Mouse (Mus musculus): ENCODE data around the gene Gzf1. TPM values are rescaled to one million over a fixed set of nuclear protein-coding genes. Genes with fewer than 3 reads are reported as not detected.

The Gzf1 gene
- polyA plus RNA-seq, 1 experiment from 2014 or later, result 19.9 TPM

GRCm38 (mm10) chr2:148712326-148712725 is 31.5 kb downstream of the Gzf1 start:
- Histone ChIP-seq H3K27ac (no peak overlapping the region), H3K4me3 (no peak overlapping the region), H3K9me3 (replicated peaks) (no peaks in the 10 kb centered on the region), H3K36me3 (ENCODE audit: poor library complexity, severe bottlenecking) (peaks cover 31% of the 10 kb centered on the region), H3K4me1 (no peaks in the 10 kb centered on the region), H3K9ac (no peak overlapping the region), H3K4me2 (no peak overlapping the region), H3K27me3 (no peaks in the 10 kb centered on the region)
- no peak for ATAC-seq
- 89% methylated on average over 3 of the region's 3 CpGs for WGBS

DNA sequence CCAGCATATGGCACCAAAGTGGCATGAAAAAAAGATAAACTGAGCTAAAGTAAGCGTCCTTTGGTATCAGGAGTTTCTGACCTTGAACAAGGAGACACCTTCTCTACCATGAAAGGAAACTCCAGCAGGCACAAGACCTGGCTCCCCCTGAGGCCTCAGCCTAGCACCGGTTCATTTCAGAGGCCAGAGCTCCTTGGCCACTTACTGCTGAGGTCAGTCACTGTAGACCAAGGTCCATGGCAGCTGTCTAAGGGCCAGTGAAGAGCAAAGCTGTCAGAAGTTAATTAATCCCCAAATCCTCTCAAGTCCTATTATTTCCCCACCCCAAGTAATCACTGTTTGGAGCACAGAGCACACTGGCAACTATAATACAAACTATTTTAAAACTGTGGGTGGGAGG is 36.2 kb downstream of the Gzf1 start:
- no peak overlapping the region for H3K9ac ChIP-seq
- no peak for ATAC-seq
- no peak overlapping the region for H3K27ac ChIP-seq
- no peak overlapping the region for H3K4me3 ChIP-seq
- no peaks in the 10 kb centered on the region for H3K4me1 ChIP-seq
- WGBS, result 47% methylated on average over 2 of the region's 2 CpGs
- H3K4me2 ChIP-seq, result no peak overlapping the region
- H3K9me3 ChIP-seq (replicated peaks), result no peaks in the 10 kb centered on the region
- H3K27me3 ChIP-seq, result no peaks in the 10 kb centered on the region
- H3K36me3 ChIP-seq (ENCODE audit: poor library complexity, severe bottlenecking), result peaks cover 4% of the 10 kb centered on the region

- no peaks in the 10 kb centered on the region for H3K9me3 ChIP-seq (replicated peaks)
- no peaks in the 10 kb centered on the region for H3K4me1 ChIP-seq
- ATAC-seq, result no peak
- H3K4me3 ChIP-seq, result no peak overlapping the region
- H3K9ac ChIP-seq, result no peak overlapping the region
- WGBS, result 81% methylated on average over 2 of the region's 2 CpGs
- H3K27ac ChIP-seq, result no peak overlapping the region
- H3K27me3 ChIP-seq, result no peaks in the 10 kb centered on the region
- no peaks in the 10 kb centered on the region for H3K36me3 ChIP-seq (ENCODE audit: poor library complexity, severe bottlenecking)
- H3K4me2 ChIP-seq, result no peak overlapping the region
Observed at GRCm38 (mm10) chr2:148719271-148719995, 38.6 kb downstream of the Gzf1 start.

DNA sequence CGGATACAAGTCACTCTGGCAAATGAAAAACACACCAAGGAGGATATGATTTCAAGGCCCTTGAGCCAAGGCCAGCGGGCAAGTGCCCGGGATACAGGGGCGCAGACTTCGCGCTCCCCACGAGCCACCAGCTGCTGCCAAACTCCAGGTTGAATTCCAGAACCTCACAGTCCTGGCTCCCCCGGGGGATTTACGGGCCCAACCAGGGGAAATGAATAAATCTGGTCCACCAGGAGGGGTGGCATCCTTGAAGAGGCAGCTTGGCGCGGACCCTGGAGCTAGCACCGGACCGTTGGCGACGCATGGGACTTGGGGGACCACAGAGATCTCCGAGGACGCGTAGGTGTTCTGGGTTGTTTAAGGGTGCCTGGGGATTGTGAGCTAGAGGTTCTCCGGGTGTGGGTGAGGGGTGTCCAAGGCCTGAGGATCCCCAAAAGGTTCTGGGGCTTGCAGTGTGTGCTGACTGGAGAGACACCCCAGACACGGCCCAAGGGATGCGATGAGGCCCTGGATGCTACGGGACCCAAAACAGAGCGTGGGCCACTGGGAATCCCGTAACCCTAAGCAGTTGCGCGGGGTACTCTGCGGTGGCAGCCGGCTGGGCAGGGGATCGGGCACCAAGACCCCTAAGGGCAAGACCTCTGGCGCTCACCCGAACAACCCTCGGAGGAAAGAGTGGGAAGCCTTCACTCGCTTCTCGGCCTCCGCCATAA is 50.9 kb downstream of the Gzf1 start:
- WGBS, result under 1% methylated on average over 35 of the region's 35 CpGs
- no peaks in the 10 kb centered on the region for H3K27me3 ChIP-seq
- no peaks in the 10 kb centered on the region for H3K36me3 ChIP-seq (ENCODE audit: poor library complexity, severe bottlenecking)
- peak overlapping the region; percentile 44; the same call in 1 of the 2 replicates for H3K27ac ChIP-seq
- H3K9ac ChIP-seq, result peak overlapping the region; percentile 91
- ATAC-seq, result peak; percentile 73; the same call in 1 of the 2 replicates
- peak overlapping the region; percentile 78 for H3K4me2 ChIP-seq
- H3K4me3 ChIP-seq, result peak overlapping the region; percentile 80
- H3K9me3 ChIP-seq (replicated peaks), result peaks cover 8% of the 10 kb centered on the region; the same call in 1 of the 2 replicates
- H3K4me1 ChIP-seq, result peaks cover 13% of the 10 kb centered on the region

GRCm38 (mm10) chr2:148732327-148733000 is 51.6 kb downstream of the Gzf1 start, which contains the start of gene Napb:
Napb (minus strand) TSS chr2:148732467.
- WGBS, result 3% methylated on average over 18 of the region's 18 CpGs
- no peaks in the 10 kb centered on the region for H3K27me3 ChIP-seq
- peak; percentile 100 for ATAC-seq
- peak within 1 kb of the TSS; percentile 91 for H3K9ac ChIP-seq
- H3K36me3 ChIP-seq (ENCODE audit: poor library complexity, severe bottlenecking), result no peaks in the 10 kb centered on the region
- peak within 1 kb of the TSS; percentile 78 for H3K4me2 ChIP-seq
- peaks cover 13% of the 10 kb centered on the region for H3K4me1 ChIP-seq
- H3K4me3 ChIP-seq, result peak within 1 kb of the TSS; percentile 80
- H3K9me3 ChIP-seq (replicated peaks), result peaks cover 8% of the 10 kb centered on the region; the same call in 1 of the 2 replicates
- H3K27ac ChIP-seq, result peak within 1 kb of the TSS; percentile 44; the same call in 1 of the 2 replicates

Other genes with a start within 250 kb of the Gzf1 start
- 5.0 and 5.9 TPM in 2 replicates for gene Cd93, start 237.5 kb upstream of the Gzf1 start, polyA plus RNA-seq (2015; fragmentation: Nextera tagmentation; extraction: Ambion mirVana)
- 101 and 102 TPM in 2 replicates for gene Nxt1, start 8.4 kb upstream of the Gzf1 start, polyA plus RNA-seq (2015; fragmentation: Nextera tagmentation; extraction: Ambion mirVana)
- gene Napb, start 51.4 kb downstream of the Gzf1 start, polyA plus RNA-seq (2015; fragmentation: Nextera tagmentation; extraction: Ambion mirVana), result 20.3 and 23.6 TPM in 2 replicates
- gene Cstl1, start 69.3 kb downstream of the Gzf1 start, polyA plus RNA-seq (2015; fragmentation: Nextera tagmentation; extraction: Ambion mirVana), result not detected in 2 replicates
- not detected in 2 replicates for gene Cst11, start 90.5 kb downstream of the Gzf1 start, polyA plus RNA-seq (2015; fragmentation: Nextera tagmentation; extraction: Ambion mirVana)
- not detected in 2 replicates for gene 8030411F24Rik, start 101.0 kb downstream of the Gzf1 start, polyA plus RNA-seq (2015; fragmentation: Nextera tagmentation; extraction: Ambion mirVana)
- gene Cst12, start 108.3 kb downstream of the Gzf1 start, polyA plus RNA-seq (2015; fragmentation: Nextera tagmentation; extraction: Ambion mirVana), result not detected in 2 replicates
- not detected in 2 replicates for gene Cst8, start 117.8 kb downstream of the Gzf1 start, polyA plus RNA-seq (2015; fragmentation: Nextera tagmentation; extraction: Ambion mirVana)
- not detected in 2 replicates for gene Cst13, start 139.1 kb downstream of the Gzf1 start, polyA plus RNA-seq (2015; fragmentation: Nextera tagmentation; extraction: Ambion mirVana)
- not detected in 2 replicates for gene Cst9, start 154.1 kb downstream of the Gzf1 start, polyA plus RNA-seq (2015; fragmentation: Nextera tagmentation; extraction: Ambion mirVana)
- gene 9230104L09Rik, start 184.0 kb downstream of the Gzf1 start, polyA plus RNA-seq (2015; fragmentation: Nextera tagmentation; extraction: Ambion mirVana), result not detected in 2 replicates
- 414 and 419 TPM in 2 replicates for gene Cst3, start 194.7 kb downstream of the Gzf1 start, polyA plus RNA-seq (2015; fragmentation: Nextera tagmentation; extraction: Ambion mirVana)

Measured in forebrain, embryonic 13.5 days (tissue).